Comparison of ENCODE assay signal across 7 mouse cellular contexts in the genomic region with DNA sequence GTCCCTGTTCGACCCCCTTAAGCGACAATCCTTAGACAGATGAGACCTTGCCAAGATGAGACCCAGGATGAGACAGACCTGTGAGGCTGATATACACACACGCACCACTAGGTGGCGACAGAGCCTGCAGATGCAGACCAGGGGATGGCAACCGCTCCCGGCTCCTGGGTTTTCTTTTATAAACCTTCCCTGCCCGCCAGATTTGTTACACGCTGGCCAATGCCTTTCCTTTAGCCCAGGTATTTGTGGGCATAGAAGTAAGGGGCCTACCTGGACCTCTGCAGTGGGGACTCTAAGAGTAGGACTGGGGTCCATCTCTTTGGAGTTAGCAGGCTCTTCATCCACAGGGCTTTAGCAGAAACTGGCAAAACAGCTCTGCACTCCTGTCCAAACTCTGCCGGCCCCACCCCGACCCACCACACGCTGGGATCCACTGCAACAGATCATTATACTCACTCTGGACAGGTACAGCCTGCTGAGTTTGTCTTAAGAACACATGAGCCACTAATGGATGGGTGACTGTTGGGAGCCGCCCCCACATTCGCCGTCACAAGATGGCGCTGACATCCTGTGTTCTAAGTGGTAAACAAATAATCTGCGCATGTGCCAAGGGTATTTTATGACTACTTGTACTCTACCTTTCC.
DNase-seq lines count a peak whose midpoint lies in the region; ATAC-seq and TF ChIP-seq lines count a peak whose summit lies in the region.

No protein-coding gene starts in this region.

- no peaks in the 10 kb centered on the region for H3K27me3 ChIP-seq in embryonic facial prominence, embryonic 11.5 days (ENCODE audit: control insufficient read depth, insufficient read depth, low read length)
- no peaks in the 10 kb centered on the region for H3K27me3 ChIP-seq in intestine, postnatal 0 days (replicated peaks; ENCODE audit: control insufficient read depth, insufficient read depth, low read length)
- no peaks in the 10 kb centered on the region for H3K27me3 ChIP-seq in limb, embryonic 14.5 days (ENCODE audit: control insufficient read depth, insufficient read depth, low read length)
- H3K27me3 ChIP-seq in midbrain, embryonic 15.5 days (replicated peaks), result no peaks in the 10 kb centered on the region

- TF ChIP-seq POLR2A in limb, embryonic 14.5 days (IDR thresholded peaks at IDR 0.05; ENCODE audit: borderline replicate concordance, extremely low read depth, insufficient read depth, insufficient read length), result 0 out of 2 replicates have a peak, but pooled peaks have one; percentile 27

- 18% methylated on average over 15 of the region's 16 CpGs for WGBS in embryonic facial prominence, embryonic 11.5 days
- WGBS in intestine, postnatal 0 days, result 24% methylated on average over 15 of the region's 16 CpGs
- WGBS in limb, embryonic 14.5 days, result 25% methylated on average over 15 of the region's 16 CpGs
- 22% methylated on average over 16 of the region's 16 CpGs for WGBS in midbrain, embryonic 15.5 days

- peak overlapping the region; percentile 52 for H3K4me2 ChIP-seq in embryonic facial prominence, embryonic 11.5 days (ENCODE audit: low read depth, low read length)
- H3K4me2 ChIP-seq in intestine, postnatal 0 days (replicated peaks; ENCODE audit: low read depth), result peak overlapping the region; percentile 62
- peak overlapping the region; percentile 57 for H3K4me2 ChIP-seq in limb, embryonic 14.5 days (replicated peaks; ENCODE audit: low read depth, low read length, severe bottlenecking)
- peak overlapping the region; percentile 58 for H3K4me2 ChIP-seq in midbrain, embryonic 15.5 days

- peak overlapping the region; percentile 46 for H3K4me3 ChIP-seq in embryonic facial prominence, embryonic 11.5 days (ENCODE audit: low read depth, low read length)
- H3K4me3 ChIP-seq in intestine, postnatal 0 days (ENCODE audit: low read depth, low read length), result peak overlapping the region; percentile 45
- peak overlapping the region; percentile 49 for H3K4me3 ChIP-seq in limb, embryonic 14.5 days (replicated peaks; ENCODE audit: low read length)
- H3K4me3 ChIP-seq in midbrain, embryonic 15.5 days, result peak overlapping the region; percentile 43

- no peaks in the 10 kb centered on the region for H3K36me3 ChIP-seq in embryonic facial prominence, embryonic 11.5 days (replicated peaks; ENCODE audit: control insufficient read depth, insufficient read depth, low read depth, low read length)
- H3K36me3 ChIP-seq in intestine, postnatal 0 days (ENCODE audit: control insufficient read depth, insufficient read depth), result no peaks in the 10 kb centered on the region
- no peaks in the 10 kb centered on the region for H3K36me3 ChIP-seq in limb, embryonic 14.5 days (ENCODE audit: control insufficient read depth, insufficient read depth, low read length)
- no peaks in the 10 kb centered on the region for H3K36me3 ChIP-seq in midbrain, embryonic 15.5 days (replicated peaks)

- peak; percentile 51 for DNase-seq in adrenal gland, adult 8-10 months
- DNase-seq in embryonic facial prominence, embryonic 11.5 days (ENCODE audit: low spot score), result peak; percentile 87
- DNase-seq in heart, adult 11 months, result peak; percentile 98
- peak; percentile 85 for DNase-seq in limb, embryonic 14.5 days (ENCODE audit: low spot score)
- DNase-seq in spleen, postnatal 10 days (ENCODE audit: low spot score in 2 of 2), result peak; percentile 62 to 81

- peak; percentile 94 for TF ChIP-seq CTCF in intestine, postnatal 0 days (IDR thresholded peaks at IDR 0.05; ENCODE audit: low read depth)

- H3K27ac ChIP-seq in embryonic facial prominence, embryonic 11.5 days (replicated peaks; ENCODE audit: low read depth, low read length), result peak overlapping the region; percentile 85
- H3K27ac ChIP-seq in intestine, postnatal 0 days (ENCODE audit: low read depth, low read length), result peak overlapping the region; percentile 65
- peak overlapping the region; percentile 89 for H3K27ac ChIP-seq in limb, embryonic 14.5 days (replicated peaks; ENCODE audit: low read depth, low read length)
- peak overlapping the region; percentile 80 for H3K27ac ChIP-seq in midbrain, embryonic 15.5 days

- no peaks in the 10 kb centered on the region for H3K9me3 ChIP-seq in embryonic facial prominence, embryonic 11.5 days (replicated peaks; ENCODE audit: control insufficient read depth, low read length)
- no peaks in the 10 kb centered on the region for H3K9me3 ChIP-seq in intestine, postnatal 0 days (ENCODE audit: control insufficient read depth)
- H3K9me3 ChIP-seq in limb, embryonic 14.5 days (ENCODE audit: control insufficient read depth, low read length), result no peaks in the 10 kb centered on the region
- H3K9me3 ChIP-seq in midbrain, embryonic 15.5 days, result no peaks in the 10 kb centered on the region

- no peaks in the 10 kb centered on the region; the same call in 1 of the 2 replicates for H3K4me1 ChIP-seq in embryonic facial prominence, embryonic 11.5 days (ENCODE audit: control insufficient read depth, insufficient read depth, low read length)
- H3K4me1 ChIP-seq in intestine, postnatal 0 days (replicated peaks; ENCODE audit: control insufficient read depth, insufficient read depth, low read length), result 0 out of 2 replicates have a peak, but pooled peaks cover 3% of the 10 kb centered on the region
- peaks cover 4% of the 10 kb centered on the region; the same call in 1 of the 2 replicates for H3K4me1 ChIP-seq in limb, embryonic 14.5 days (ENCODE audit: control insufficient read depth, insufficient read depth, low read length)
- peaks cover 22% of the 10 kb centered on the region for H3K4me1 ChIP-seq in midbrain, embryonic 15.5 days

- peak overlapping the region; percentile 60 for H3K9ac ChIP-seq in embryonic facial prominence, embryonic 11.5 days (replicated peaks; ENCODE audit: low read length)
- H3K9ac ChIP-seq in intestine, postnatal 0 days (ENCODE audit: low read depth, low read length), result 0 out of 2 replicates have a peak overlapping the region, but pooled peaks have one; percentile 4
- H3K9ac ChIP-seq in limb, embryonic 14.5 days (ENCODE audit: low read depth, low read length, severe bottlenecking), result peak overlapping the region; percentile 54
- 0 out of 2 replicates have a peak overlapping the region, but pooled peaks have one; percentile 31 for H3K9ac ChIP-seq in midbrain, embryonic 15.5 days

- ATAC-seq in embryonic facial prominence, embryonic 11.5 days (replicated peaks; ENCODE audit: insufficient number of reproducible peaks, low FRiP score, low TSS enrichment, low read depth), result peak; percentile 31; the same call in 1 of the 2 replicates
- ATAC-seq in intestine, postnatal 0 days, result peak; percentile 70
- ATAC-seq in limb, embryonic 14.5 days (ENCODE audit: low FRiP score, low read depth), result peak; percentile 77
- ATAC-seq in midbrain, embryonic 15.5 days (replicated peaks), result peak; percentile 79

Comparison
In these comparisons a context has a peak if more than half of its experiments do, and no peak if none do; other contexts are left out.
1. Peak in every context shown above with its lines: DNase-seq, ATAC-seq, H3K4me3 ChIP-seq and H3K27ac ChIP-seq.
2. H3K9ac ChIP-seq: peak in every context shown above with its lines; median percentile 60 in embryonic facial prominence, embryonic 11.5 days; 54 in limb, embryonic 14.5 days; 31 in midbrain, embryonic 15.5 days; 4 in intestine, postnatal 0 days.